Mouse (Mus musculus): ENCODE measurements around the gene Magi2.

The Magi2 gene

DNA sequence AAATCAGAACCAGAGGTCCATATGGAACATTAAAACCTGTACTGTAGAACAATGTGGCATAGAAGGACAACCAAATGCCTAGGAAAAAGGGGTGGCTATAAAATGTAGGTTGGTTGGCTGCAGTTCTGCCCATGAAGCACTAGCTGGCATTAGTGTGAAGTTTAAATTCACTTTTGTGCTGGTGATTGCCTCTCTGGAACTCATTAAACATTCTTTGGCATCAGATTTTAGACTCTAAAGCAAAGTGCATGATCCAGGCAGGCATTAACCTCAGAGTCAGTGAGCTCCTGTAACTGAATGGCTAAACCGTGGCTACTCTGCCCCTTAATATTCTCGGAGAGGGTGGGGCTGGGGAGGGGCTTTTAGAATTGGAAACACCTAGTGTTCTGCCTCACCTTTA lies 706.4 kb downstream of the Magi2 start:
- no peak for DNase-seq (ENCODE audit: low spot score in 2 of 2)

DNA sequence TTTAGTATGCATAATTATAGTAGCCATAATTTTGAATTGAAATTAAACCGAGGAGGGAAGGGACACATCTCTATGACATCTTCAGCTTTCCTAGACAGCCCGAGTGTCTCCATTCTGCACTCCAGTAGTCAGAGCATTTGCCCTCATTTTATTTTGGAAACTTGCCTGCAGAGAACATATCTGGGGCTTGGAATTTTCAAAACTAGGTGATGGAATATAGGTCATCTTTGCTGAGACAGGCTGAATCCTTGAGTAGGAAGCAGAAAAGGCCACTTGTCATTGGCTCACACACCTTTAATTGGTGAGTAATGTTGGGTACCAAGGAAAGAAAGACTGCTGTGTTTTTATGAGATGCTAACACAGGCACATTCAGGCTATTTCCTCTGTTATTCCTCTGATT lies 724.3 kb downstream of the Magi2 start:
- DNase-seq (ENCODE audit: low spot score in 2 of 2): no peak

DNA sequence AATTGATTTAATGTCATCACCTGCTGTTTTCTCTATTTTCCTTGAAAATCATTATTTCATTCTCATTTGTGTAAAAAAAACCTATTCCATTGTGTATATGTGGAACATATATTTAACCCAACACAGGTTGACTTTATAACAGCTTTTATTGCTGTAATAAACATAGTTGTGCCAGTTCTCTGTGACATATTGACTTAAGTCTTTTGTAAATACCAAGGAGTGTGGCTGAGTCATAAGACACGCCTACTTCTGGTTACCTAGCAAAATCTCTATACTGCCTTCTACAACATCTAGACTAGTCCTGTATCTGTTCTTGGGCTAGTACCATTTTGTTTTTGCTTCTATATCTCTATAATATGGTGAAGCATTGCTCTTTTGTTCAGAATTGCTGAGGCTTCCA lies 737.3 kb downstream of the Magi2 start:
- DNase-seq (ENCODE audit: low spot score in 2 of 2): no peak

DNA sequence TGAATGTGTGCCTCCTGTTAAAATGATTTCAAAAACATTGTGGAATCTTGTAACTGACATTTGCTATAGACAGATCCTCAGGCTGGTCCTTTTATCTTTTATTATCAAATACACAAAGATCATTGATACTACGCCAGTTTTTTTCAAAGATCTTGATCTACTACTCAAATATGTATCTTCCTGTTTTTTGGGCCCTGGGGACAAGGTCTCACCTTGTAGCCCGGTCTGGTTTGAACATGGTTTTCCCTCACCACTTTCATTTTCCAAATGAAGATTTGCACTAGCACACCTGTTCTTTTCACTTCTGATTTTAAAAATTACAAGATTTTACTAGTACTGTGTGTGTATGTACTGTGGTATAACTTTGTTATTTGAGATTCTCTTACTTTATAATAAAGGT lies 745.9 kb downstream of the Magi2 start:
- DNase-seq (ENCODE audit: low spot score in 2 of 2): no peak

DNA sequence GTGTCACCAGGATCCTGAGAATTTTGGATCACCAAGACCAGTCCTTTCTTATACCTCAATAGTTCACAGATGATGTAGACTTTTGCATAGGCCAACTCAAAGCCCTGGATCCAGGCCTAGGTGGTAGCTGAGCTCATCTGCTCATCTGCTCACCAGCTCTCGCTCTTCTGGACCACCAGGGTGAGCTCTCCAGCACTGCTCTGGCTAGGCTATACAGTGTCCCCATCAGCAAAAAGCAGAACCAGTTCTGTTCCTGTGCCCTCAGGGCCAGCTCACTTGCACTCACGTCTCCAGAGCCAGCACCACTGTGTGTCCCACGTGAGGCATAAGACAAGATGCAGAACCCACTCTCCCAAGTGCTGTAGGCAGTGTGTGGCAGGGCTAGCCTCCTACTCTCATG lies 747.0 kb downstream of the Magi2 start:
- no peak for DNase-seq (ENCODE audit: low spot score in 2 of 2)

DNA sequence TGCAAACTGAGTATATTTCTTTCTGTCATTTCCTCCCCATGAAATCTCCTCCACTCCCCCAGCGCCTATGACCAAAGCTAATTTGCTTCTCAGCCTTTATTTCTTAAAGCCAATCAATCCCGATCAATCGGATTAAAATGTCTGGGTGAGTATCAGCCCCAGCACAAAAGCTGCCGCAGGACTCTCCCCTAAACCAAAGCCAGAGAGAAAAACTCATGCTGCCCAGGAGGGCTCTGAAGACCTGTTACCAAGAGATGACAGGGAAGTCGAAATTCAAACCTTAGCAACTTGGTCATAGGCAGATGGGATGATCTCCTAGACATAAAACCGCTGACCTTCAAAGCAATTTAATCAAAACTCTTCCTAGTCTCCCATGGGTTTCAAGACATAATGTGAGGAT lies 754.7 kb downstream of the Magi2 start:
- no peak for DNase-seq (ENCODE audit: low spot score in 2 of 2)

DNA sequence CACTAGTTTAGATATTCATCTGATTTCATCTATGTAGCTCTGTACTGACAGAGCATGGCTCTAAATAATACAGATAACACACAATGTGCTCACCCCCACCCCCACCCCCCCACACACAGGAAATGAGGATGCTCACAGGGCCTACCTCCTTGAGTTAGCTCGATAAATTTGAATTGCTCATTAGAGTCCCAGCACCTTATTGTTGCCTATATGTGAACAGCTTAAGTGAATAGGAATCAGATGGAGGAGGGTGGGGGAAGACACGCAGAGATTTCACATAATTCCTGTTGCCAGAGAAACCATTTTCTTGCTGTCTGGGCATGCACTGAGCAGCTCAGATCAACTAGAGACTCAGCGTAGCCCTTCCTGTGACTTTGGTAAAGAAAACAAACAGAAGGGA lies 755.2 kb downstream of the Magi2 start:
- no peak for DNase-seq (ENCODE audit: low spot score in 2 of 2)

DNA sequence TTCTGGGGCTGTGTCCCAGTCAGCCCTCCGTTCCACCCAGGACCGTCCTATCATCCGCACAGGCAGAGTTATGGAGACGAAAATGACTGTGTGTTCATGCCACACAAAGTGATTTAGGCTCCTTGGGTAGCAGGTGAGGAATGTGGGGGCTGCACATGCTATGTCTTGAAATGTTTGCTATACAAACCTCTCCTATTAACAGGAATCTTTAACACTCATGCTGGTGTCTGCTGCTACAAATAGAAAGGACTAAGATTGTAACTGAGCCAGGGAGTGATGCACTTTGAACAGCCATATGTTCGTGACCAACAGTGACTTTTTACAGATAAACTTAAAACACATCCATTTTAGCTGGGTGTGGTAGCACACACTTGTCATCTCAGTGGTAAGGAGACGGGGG lies 772.6 kb downstream of the Magi2 start:
- no peak for DNase-seq (ENCODE audit: low spot score in 2 of 2)

DNA sequence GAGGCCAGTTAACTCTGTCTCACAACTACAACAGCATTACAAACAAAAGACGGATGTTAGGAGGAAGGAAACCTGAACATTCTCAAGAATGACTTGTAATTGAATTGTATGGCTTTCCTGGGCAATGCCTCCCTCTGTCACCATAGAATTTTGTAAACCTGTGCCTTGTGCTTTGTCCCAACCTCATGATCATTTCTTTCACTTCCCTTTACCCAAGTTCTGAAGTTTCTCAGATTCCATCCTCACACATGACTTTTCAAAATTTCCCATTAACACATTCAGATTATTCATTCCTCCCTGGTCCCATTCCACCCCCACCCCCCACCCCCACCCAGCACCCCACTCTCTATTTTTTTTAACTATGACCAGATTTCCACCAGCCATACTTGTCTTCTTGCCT lies 773.1 kb downstream of the Magi2 start:
- DNase-seq (ENCODE audit: low spot score in 2 of 2): no peak

DNA sequence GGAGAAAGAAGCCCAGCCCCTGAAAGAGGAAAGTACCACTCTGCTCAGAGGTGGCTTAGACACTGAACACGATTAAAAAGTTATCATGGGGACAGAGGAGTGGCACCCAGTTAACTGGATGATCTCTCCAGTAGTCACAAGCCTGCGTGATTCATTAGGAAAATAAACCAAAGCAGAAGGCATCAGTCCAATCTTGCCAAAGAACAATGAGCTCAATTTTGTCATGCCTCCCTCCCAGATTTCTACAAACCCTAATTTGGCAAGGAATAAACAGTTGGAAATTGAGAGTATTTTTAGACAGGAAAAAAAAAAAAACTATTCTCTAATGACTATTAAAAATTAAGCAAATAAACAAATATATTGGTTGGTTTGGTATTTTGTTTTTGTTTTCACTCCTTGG lies 779.8 kb downstream of the Magi2 start:
- no peak for DNase-seq (ENCODE audit: low spot score in 2 of 2)

DNA sequence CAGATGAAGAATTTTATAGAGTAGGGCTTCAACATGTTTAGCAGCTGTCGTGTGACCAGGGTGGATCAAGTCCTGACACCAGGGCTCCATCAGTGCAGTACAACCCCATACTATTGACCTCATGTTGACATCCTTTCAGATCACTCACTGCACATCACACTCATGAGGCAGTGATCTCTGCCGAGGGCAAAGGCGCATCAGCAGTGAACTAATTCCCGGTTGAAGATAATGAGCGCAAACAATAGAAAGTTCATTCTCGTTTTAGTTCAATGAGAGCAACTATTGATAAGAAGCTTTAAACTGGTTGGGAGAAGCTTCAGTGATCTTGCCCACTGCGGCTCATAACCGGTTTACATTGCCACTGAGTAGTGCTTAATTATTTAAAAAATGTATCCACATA lies 780.4 kb downstream of the Magi2 start:
- DNase-seq (ENCODE audit: low spot score in 2 of 2): no peak

DNA sequence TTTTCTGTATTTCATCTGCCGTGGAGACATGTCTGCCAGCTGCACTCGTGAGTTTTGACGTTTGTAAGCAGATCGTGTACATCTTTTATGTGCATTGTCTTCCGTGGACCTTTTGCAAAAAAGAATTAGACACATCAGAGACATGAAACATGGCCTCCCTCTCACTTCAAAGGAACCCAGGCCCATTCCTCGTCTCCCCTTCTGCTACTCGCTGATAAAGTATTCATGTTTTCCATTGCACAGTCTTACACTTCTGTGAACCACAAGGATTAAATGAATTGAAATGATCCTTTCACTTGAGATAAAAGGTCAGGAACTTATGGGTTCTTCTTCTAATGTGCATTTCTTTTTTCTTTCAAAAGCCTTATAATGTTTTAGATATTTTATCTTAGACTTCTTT lies 783.4 kb downstream of the Magi2 start:
- no peak for DNase-seq (ENCODE audit: low spot score in 2 of 2)

DNA sequence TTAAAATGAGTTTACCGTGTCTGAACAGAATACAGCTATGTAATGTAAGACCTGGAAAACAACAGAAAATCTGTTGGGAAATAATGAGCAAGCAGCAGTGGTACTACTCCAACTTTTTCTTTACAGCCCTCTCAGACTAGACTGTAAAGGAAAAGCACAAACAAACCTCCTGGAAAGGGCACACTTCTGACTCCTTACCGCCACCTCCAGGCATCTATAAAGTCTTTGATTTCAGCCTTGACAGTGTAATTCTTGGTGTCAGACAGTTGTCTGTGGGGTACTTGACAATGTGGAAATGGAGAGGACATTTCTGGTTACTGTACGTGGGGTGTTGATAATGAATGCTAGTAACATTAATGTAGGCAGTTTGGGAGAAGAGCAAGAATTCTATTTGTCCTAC lies 791.2 kb downstream of the Magi2 start:
- DNase-seq (ENCODE audit: low spot score in 2 of 2): no peak

DNA sequence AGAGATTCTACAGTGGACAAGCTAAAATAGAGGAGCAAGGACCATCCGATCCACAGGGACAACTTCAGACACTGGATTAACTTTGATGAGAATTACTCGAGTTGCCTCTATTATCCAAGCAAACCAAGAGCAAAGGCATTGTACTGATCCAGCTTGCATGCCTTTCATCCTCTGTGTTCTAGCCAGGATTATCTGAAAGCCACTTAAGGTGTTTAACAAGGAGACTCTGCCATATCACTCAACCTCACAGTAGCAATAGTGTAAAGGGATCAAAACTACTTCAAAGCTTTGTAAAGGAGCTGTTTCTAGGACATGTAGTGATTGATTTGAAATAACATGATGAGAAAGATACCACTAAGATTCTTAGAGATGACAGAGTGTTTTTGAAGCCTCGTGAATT lies 819.8 kb downstream of the Magi2 start:
- no peak for DNase-seq (ENCODE audit: low spot score in 2 of 2)

DNA sequence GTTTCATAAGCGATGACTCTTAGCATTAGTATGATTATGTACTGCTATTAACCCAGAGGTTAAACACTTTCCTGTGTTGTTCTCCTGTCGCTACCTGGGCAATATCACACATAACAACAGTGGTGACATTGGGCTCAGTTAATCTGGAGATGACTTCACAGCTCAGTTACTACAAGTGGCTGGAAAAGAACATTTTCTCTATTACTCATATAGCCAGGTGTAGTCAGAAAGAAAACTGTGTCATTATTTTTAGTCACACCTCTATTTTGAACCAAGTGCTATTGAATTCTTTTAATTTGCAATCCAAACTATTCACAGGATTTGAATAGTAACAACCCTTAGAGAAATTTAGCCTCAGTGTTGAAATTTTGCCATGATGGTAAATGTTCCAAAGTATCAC lies 821.5 kb downstream of the Magi2 start:
- DNase-seq (ENCODE audit: low spot score in 2 of 2): no peak

DNA sequence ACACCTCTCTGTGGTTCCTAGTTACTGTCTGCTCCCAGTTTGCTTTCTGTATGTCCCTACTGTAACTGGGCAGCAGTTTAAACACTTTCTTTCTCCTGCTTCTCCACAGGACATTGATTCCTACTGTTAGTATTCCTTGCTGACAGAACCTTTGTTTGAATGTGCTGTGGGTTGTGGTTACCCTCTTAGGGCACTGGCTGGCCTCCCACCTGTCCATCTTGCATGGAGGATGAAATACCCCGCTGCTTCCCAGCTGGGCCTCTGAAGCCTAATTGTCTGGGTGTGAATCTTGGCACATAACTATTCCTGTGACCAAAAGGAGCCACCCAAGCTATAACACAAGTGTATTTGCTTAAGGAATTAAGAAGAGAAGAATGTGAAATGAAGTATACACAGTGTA lies 823.4 kb downstream of the Magi2 start:
- no peak for DNase-seq (ENCODE audit: low spot score in 2 of 2)

DNA sequence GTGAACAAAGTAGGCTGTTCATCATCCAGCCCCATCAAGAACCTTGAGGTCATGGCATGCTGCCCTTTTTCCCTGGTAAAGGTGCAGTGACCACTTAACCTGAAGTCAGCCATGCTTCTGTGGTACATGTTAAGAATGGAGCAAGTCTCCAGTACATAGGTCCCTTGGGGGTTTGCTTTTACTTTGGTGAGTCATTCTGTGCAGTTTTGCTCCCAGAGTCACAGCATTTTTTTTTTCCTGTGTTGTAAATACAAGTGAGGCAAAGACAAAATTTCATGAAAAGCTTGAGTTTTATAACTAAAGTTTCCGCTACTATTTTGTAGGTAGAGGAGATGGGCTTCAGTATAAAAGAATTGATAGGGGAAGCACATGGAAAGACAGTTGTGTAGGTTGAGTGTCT lies 828.2 kb downstream of the Magi2 start:
- no peak for DNase-seq (ENCODE audit: low spot score in 2 of 2)

DNA sequence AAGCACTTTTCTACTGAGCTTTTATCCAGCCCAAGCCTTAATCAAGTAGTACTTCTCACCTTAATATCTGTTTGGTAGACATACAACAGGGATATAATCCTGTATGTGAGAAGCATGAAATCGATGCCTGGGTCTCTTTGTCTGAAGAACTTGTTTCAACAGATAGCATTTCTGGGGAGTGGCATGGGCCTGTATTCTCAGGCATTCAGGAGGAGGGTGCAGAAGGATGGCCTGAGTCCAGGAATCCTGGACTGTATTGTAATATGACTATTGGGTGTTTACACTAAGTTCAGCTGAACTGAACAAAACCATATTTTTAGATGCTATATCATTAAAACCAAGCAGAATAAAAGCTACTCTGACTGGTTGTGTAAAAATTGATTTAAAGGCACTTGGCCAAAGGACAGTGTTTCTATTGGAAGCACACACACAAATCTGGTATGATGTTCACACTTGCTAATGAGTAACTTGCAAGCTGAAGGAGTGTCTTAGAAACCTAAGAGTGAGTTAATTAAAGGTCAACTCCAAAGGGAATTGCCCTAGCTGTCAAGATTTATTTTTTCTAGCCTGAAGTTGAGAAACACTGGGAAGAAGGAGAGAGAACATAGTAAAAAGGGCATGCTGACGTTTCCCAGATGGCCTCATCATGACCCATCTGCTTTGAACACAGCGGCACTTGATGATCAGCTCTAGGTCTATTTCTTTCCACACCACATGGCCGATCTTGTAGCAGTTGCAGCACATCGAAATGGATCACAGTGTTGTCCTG lies 829.4 kb downstream of the Magi2 start:
- no peak for DNase-seq (ENCODE audit: low spot score in 2 of 2)

DNA sequence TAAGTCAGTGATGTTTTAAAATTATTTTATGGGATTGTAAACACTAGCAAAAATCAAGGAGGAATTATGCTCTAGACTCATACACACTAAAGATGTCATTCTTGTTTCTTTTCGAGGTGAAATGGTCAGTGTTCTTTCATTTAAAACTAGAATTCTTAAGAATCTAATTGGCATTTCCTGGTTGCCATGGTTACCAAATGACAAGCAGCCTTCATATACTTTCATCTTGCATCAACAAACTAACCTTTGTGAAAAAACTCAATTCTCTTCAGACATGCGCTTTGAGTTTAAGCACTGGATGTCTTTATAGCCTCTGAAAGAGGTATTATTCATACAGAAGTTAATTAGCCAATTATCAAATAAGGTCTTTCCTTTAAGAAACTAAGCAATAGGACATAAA lies 830.0 kb downstream of the Magi2 start:
- DNase-seq (ENCODE audit: low spot score in 2 of 2): no peak

DNA sequence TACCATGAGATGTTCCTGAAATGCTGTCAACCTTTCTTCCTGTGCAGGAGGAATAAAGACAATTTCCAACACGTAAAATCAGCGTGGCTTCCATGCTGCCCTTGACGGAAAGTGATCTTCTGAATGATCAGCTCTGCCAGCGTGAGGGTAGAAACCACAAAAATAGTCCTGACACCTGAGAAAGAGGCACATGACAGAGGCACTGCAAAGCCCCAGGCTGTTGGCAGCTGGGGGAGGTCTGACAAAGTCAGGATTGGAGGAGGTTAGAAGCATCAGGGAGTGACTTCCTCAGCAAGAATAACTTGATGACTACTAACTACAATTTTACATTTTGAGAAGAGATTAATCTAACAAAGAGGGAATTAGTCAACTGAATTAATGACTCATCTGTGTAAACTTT lies 835.2 kb downstream of the Magi2 start:
- DNase-seq (ENCODE audit: low spot score in 2 of 2): no peak

DNA sequence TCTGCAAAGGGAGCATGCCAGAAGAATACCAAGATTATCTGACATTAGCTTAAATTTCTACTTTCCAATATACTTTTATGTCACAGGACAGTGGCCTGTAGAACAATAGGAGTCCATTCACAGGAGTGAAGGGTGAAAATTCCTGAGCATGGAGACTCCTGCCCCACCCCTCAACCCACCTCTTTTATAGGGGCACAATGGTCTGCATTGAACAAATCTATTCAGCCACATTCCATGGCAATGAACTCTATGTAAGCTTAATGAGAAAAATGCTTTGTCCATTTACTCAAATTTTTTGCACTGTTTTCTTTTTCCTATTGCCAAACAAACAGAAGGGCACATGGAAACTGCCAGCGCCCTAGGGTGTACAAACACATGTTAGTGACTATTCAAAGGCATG lies 838.2 kb downstream of the Magi2 start:
- no peak for DNase-seq (ENCODE audit: low spot score in 2 of 2)

DNA sequence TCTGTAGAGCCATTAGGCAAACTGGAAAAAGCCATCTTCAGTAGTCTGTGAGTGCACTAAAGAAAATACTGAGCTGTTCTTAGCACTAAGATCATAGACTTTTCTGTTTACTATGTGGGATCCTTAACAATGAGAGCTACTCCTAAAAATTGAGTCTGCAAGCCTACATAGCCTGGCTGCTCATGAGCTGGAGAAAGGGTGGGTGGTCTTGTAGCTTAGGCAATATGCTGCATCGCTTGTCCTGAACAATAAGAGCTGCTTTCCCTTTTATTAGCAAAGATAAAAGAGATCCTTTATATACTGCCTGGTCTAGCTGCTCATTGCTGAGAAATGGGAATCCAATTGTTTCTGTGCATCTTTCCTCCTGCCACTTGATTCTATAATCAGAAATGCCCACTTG lies 841.7 kb downstream of the Magi2 start:
- DNase-seq (ENCODE audit: low spot score in 2 of 2): no peak

DNA sequence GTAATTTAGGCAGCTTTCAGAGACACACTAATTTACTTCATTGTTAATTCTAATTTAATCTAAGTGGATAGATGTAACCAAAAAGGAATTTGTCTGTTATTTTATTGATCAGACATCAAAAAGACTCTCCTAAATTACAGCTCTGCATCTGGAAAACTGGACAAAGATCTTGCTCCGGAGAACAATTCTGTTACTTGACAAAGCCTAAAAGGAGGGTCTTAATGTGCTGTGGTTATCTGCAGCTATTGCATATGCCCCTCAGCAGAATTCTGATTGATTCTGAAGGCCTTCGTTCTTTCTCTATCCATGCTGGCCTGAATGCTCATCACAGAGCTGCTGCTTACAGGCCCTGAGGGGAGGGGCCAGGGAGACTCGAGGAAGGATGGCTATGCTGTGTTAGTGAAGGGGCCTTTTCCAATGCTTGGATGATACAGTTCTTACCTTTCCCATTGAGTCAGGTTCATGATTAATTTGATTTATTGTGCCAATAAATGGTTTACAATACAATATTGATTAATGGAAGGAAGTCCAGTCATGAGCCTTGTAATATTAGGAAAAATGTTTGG lies 842.2 kb downstream of the Magi2 start:
- DNase-seq (ENCODE audit: low spot score in 2 of 2): no peak

DNA sequence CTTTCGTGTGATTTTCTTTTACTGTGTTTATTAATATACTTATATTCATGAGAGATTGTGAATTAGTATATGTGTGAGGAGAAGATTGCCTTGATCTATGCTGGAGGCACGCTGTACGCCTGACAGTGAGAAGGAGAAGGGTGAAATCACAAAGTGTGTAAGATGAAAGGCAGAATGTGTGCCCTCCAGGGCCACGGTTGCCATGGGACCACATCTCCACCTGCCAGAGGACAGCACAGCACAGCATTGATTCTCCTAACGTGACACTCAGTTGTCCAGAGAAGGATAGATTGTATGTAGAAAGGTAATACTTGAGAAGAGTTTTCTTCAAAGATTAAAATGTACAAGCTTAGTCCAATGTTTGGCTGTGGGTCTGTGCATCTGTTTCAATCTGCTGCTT lies 847.3 kb downstream of the Magi2 start:
- no peak for DNase-seq (ENCODE audit: low spot score in 2 of 2)
